Mouse (Mus musculus) testis, adult 2 months (tissue): ENCODE data around the gene Grm8.

Experiments used
- CTCF ChIP-seq: fragments of 200-500 bp; IDR thresholded peaks from 2 replicates; pipeline ENCODE4 v1.5.1; 2012; ENCODE audit warnings: low read depth, mild to moderate bottlenecking, inconsistent platforms, low read length, moderate library complexity; ENCODE audit not compliant: control insufficient read depth, insufficient read depth, insufficient replicate concordance
- POLR2A ChIP-seq: fragments of 200-500 bp; IDR thresholded peaks from 2 replicates; pipeline ENCODE4 v1.6.1; 2012; ENCODE audit warnings: low read depth, mild to moderate bottlenecking, inconsistent platforms, low read length, moderate library complexity; ENCODE audit not compliant: control insufficient read depth

DNA sequence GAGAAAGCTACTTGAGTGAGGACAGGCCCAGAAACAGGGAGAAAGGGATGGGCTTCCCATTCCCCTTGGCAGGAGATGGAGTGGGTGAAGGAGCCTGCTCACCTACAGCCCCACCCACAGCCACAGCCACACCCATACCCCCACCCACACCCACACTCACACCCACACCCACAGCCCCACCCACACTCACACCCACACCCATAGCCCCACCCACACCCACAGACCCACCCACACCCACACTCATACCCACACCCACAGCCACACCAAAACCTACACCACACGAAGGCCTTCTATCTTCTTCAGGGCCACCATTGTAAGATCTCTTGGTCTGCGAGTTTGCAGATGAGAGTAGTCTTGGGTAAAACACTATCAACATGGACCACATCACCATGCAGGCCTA lies 137.7 kb downstream of the Grm8 start:
- no peak for TF ChIP-seq CTCF
- no peak for TF ChIP-seq POLR2A
